Mouse (Mus musculus) embryonic stem cell, embryonic (primary cell): ENCODE results near the gene Slx4ip.

Experiments
- CTCF ChIA-PET, 4 experiments: fragments of 300-600 bp in 2 of 4; fragments of 350-600 bp in 2 of 4; sonication (Branson Sonifier 250); formaldehyde crosslinking; loops; one replicate each; lab custom pipeline; 2022; ENCODE audit warnings: inconsistent platforms in 2 of 4; lab: Charles Lee
- POLR2A ChIA-PET, 4 experiments: fragments of 300-600 bp in 2 of 4; fragments of 350-600 bp in 2 of 4; sonication (Branson Sonifier 250); formaldehyde crosslinking; loops; one replicate each; lab custom pipeline; 2022; ENCODE audit warnings: antibody characterized with exemption in 4 of 4, inconsistent platforms in 1 of 4; lab: Charles Lee

Gene Slx4ip

DNA sequence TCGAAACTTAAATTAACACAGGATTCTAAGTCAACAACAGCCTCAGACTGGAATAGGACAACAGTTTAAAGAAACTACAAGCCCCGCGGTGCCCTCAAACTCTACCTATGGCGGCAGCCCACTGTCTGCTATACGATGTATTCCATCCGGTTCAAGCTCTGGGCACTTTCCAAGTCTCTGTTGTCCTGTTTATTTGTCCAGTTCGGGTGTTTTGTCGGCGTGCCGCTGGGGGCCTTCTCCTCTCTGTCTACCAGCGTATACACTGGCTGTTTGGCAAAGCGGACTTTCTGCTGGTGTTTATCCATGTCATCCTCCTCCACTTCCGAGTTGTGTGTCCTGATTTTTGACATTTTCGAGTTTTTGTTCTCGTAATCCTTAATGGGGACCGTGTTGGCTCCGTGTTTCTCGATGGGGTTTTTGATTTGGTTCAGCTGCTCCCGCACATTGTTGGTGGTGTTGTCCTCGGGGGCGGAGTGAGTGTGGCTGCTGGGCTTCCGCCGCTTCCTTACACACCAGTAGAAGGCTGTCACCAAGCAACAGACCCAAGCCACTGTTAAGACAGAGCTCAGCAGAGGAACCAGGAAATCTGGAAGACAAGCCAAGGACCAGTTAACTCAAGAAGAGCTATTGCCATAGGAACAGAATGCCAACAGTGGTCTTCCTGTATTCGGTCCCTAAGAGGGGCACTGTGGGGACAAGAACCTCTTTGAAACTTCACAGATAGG is 192.0 kb downstream of the Slx4ip start:
- POLR2A ChIA-PET, result interaction anchor here (0.6 to 1.7 kb wide), 10 partner anchors 9 to 235 kb away, joined by 3 to 6 read pairs (median 4); partner anchors contain the start of genes AL731706.1 (in 3 of the 4), Mkks (in 3 of the 4) and Slx4ip (in 3 of the 4)
- CTCF ChIA-PET, result no interaction called here

DNA sequence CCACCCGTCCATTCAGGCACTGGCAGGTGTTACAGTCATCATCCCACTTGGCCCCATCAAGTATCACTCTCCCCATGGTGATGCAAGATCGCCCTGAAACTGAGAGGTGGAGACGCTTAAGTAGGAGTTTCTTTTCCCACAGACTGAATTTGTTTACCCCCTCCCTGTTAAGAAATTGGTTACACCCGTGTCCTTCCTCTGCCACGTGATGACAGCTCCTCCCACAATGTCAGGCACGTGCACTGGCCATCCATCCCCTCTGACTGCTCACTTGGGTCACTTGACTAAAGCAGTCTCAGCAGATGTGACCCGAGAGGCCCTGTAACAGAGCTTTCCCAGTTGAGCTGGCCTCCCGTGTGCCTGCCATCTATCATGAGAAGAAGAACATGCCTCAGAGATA is 194.2 kb downstream of the Slx4ip start:
- CTCF ChIA-PET, result no interaction called here
- POLR2A ChIA-PET, result interaction anchor here in 3 of 4 experiments (1.1 to 1.4 kb wide), 5 partner anchors 9 to 194 kb away, joined by 3 to 4 read pairs (median 3); partner anchors contain the start of genes AL731706.1 (in 1 of the 3), Mkks (in 1 of the 3) and Slx4ip (in 1 of the 3)

DNA sequence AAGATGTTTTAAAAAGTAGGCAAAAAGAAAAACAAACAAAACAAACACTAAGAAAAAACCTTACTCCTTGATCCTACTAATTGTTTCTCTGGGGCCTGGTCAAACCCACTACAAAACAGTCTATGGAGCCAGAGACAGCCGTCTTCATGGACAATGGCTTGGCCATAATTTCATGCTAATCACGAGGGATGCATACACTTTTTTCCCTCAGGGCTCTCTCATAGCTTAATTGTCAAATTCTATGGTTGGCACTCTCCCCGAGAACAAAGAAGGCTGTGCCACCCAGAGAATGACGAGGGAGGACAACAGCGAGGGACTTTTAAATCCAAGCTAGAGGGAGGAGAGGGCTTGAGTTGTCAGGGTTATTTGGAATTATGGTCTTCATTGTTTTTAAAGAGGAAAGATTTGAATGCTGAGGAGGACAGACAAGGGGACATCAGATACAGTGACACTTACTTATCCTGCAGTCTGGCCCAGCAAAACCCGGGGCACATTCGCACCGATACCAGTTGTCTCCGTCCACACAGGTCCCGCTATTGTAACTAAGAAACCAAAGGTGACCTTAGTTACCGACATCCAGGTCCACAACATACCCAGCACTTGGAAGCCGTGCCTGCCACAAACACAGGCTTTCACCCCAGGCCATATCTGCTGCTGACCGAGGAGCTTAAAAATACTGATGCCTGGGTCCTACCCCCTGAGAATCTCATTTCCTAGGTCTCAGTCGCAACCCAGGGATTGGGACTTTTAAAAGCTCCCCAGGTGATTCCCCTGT is 195.8 kb downstream of the Slx4ip start:
- CTCF ChIA-PET, result interaction anchor here in 1 of 4 experiments (0.6 kb wide), 2 partner anchors 165 to 199 kb away, joined by 3 to 4 read pairs; no protein-coding TSS in a partner anchor
- POLR2A ChIA-PET, result interaction anchor here in 3 of 4 experiments (0.6 to 1.4 kb wide), 4 partner anchors 9 to 17 kb away, joined by 3 to 4 read pairs (median 4); no protein-coding TSS in a partner anchor

DNA sequence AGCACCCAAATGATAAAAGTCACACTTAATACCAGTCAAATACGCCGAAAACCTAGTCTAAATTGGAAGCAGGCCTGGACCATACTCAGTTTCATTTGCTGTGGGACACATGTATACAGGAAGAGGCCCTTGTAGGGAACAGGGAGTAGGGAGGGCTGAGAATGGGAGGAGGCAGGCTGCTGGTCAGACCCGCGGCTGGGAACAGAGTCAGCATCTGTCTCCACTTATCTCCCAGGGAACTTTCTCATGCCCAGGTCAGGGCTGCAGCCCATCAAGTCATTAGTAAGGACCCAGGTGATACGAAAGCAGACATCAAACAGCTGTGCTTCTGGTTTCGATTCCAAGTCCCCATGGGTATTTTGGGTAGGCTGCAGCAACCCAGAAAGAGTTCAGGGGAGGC is 196.7 kb downstream of the Slx4ip start:
- CTCF ChIA-PET, result no interaction called here
- POLR2A ChIA-PET, result interaction anchor here in 1 of 4 experiments (0.7 kb wide), 1 partner anchor 12 kb away, joined by 3 read pairs; no protein-coding TSS in a partner anchor

DNA sequence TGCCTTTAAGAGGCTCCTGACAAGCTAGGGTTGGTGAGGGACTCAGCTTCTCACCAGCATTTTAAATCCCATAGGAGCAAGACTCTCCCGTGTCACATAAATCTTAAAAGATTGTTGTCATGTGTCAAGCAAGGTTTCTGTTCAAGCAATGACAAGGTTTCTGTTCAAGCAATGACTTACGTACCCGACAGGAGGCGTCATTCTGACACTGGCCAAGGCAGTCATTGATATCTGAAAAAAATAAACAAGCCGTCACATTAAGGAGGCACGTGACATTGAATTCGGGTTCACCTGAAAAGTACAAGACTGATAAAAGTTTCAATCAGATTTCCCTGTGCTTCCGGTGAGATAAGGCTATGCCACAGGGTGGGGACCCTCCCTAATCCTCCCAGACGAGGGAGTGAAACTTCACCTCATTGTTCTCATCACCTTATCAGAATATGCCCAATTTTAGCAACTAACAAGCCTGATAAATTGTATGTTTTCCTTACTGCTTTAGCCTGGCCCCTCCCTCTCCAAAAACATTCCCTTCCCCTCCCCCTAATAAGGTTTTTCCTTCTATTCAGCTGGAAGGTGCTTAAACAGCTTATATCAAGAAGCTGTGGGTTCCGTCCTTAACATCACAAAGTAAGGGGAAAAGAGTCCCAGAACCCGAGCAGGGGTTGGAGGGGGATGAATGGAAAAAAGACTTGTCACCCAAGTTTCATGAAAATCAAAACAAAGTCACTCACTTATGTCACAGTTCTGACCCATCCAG is 200.9 kb downstream of the Slx4ip start:
- ChIA-PET CTCF (no interaction called here), POLR2A (interaction anchor here in 2 of 4 experiments (0.7 to 2.7 kb wide), 6 partner anchors 11 to 558 kb away, joined by 3 to 11 read pairs (median 3); partner anchors contain the start of genes AL731706.1 (in 2 of the 2), Mkks (in 2 of the 2) and Slx4ip (in 2 of the 2))

DNA sequence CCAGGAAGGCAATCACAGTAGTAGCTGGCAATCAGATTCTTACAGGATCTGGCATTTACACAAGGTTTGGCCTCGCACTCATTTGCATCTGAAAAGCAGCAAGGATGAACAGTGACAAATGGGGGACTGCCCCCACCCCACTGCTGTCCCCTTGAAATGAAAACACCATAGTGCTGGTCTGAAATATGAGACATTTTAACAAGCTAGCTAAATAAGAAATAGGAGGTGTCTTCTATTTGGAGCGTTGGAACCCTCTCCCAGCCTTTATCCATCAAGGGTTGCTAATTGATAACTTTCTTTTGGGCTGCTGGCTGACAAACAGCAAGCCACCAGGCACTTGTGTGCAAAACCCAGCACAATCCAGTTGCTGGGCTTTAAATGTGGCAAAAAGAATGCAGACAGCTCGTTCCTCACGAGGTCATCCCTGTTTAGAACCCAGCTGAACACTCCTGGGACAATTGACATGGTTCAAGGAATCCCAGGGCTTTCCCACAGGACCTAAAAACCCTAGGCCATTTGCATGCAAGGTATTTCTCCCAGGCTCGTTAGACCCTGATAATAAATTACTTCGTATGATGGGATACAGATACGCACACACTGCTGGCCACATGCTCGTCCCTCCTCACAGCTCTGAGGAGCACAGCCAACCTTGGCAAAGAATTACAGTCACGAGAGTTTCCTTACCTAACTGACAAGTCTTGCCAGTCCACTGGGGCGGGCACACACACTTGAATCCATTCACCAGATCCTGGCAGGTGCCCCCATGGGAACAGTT is 201.7 kb downstream of the Slx4ip start:
- CTCF ChIA-PET, result no interaction called here
- POLR2A ChIA-PET, result interaction anchor here in 2 of 4 experiments (0.7 to 2.7 kb wide), 6 partner anchors 10 to 559 kb away, joined by 3 to 11 read pairs (median 3); partner anchors contain the start of genes AL731706.1 (in 2 of the 2), Mkks (in 2 of the 2) and Slx4ip (in 2 of the 2)

DNA sequence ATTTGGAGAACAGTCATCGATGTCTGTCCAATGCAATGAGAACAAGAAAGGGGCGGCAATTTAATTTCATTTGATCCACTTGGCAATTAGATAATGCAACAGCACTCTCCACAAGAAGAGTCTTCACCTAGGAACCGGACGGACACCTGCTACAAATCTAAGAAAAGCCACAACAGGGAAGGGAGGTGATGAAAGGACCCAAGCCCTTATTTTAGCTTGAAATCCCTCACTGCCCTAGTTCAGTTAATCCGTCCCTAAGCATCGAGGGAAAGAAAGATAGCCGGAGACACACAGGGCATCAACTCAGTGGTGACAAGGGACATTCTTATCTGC is 202.2 kb downstream of the Slx4ip start:
- CTCF ChIA-PET, result no interaction called here
- POLR2A ChIA-PET, result interaction anchor here in 1 of 4 experiments (2.7 kb wide), 1 partner anchor 13 kb away, joined by 11 read pairs; no protein-coding TSS in a partner anchor

DNA sequence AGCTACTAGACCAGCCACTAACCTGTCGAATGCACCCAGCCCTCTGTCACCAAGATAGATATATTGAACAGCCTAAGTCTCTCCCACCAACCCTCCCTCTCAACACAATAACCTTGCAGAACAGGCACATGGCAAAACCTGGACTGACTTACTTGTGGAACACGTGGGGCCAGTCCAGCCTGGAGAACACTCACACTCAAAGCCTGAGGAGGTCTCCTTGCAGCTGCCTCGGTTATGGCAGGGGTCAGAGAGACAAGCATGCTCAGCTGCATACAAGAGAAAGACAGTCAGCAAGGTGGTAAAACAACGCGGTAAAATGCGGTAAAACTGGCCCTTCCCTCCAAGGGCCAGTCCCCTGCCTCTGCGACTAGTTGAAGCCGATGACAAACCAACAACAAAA is 203.3 kb downstream of the Slx4ip start:
- POLR2A ChIA-PET, result interaction anchor here in 2 of 4 experiments (0.7 to 1.9 kb wide), 6 partner anchors 9 to 203 kb away, joined by 3 to 6 read pairs (median 3); partner anchors contain the start of genes AL731706.1 (in 1 of the 2), Mkks (in 1 of the 2) and Slx4ip (in 1 of the 2)

DNA sequence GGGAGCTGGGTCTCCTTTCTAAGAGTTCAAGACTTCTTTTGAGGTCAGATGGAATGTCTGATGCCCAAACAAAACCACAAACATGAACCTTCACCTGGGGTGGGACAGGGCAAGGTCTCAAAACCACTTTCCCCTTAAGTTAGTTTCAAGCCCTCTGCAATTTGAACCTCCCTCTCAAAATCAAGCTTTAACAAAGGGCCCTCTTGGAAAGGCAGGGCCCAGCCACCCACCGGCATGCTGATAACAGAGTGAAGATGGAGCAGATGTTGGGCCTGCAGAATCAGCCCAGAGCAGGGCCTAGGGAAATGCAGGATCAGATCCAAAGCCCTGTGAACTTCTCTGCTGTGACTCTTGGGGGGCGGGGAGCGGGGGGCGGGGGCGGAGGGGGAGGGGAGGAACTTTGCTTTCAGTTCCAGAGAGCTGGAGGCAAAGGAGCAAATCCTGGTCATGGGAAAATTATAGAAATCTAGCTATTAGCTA is 206.0 kb downstream of the Slx4ip start:
- POLR2A ChIA-PET, result interaction anchor here in 2 of 4 experiments (0.8 to 2.3 kb wide), 11 partner anchors 8 to 595 kb away, joined by 3 to 11 read pairs (median 4); partner anchors contain the start of genes AL731706.1 (in 2 of the 2), Mkks (in 2 of the 2) and Slx4ip (in 2 of the 2)
- CTCF ChIA-PET, result interaction anchor here in 1 of 4 experiments (1.2 kb wide), 1 partner anchor 635 kb away, joined by 3 read pairs; no protein-coding TSS in a partner anchor

More for the DNA sequence above, 203.3 kb downstream of the Slx4ip start:
- CTCF ChIA-PET, result no interaction called here

DNA sequence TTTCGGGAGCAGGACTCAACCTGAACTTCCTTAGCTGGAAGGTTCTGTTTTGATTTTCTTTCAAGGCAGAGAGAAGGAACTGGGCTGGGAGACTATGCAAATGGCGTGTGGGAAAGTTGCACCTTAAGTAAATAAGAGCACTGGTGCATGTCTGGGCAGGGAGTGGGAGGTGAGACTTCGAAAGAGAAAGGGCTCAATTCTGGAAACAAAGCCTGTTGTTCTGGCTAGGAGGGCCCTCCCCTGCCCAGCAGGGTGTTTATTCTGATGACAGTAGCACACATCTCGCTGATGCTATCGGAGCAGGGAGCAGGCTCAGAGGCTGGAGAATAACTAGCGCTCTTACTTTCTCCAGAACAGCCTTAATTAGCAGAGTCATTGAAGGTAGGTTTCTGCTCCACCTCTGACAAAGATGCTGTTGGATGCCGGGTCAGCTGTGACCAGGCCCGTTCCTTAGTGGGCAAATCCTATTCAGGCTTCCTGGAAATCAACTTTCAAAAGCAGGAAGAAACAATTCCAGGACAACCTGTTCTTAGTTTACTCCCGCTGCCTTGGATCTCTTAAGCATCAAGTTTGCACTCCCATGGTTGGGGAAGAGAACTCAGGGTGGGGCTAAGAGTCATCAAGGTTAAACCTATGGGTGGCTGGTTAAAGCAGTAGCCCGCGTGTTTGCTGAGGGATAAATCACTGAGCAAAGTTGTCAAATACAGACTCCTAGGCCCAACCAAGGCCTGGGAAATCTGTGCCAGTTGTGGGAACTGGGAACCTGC is 207.4 kb downstream of the Slx4ip start:
- POLR2A ChIA-PET, result interaction anchor here in 2 of 4 experiments (0.7 to 2.3 kb wide), 6 partner anchors 11 to 207 kb away, joined by 3 to 10 read pairs (median 4); partner anchors contain the start of genes AL731706.1 (in 1 of the 2), Jag1 (in 1 of the 2), Mkks (in 1 of the 2) and Slx4ip (in 1 of the 2)
- CTCF ChIA-PET, result interaction anchor here in 1 of 4 experiments (0.8 kb wide), 1 partner anchor 16 kb away, joined by 3 read pairs; no protein-coding TSS in a partner anchor

DNA sequence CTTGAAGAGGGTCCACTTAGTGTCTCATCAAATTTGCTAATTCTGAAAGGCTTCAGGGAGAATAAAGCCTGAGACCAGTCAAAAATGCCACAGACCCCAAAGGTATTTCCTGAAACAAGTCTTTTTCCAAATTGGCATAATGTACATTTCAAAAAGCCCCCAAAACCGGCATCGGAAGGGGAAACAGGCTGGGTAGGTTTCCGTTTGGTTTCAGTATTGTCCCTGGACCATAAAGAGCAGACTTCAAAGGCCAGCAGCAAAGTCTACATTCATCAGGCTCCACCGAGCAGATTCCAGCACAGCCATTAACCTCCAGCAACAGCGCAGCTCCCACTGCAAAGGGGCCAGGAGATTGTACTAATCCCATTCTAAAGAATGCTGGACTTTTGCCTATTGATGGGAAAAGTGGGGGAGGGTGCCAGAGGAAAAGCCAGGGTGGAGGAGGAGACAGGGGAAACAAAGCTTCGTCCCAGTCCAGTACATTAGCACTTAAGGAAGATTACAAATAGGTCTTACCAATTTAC is 208.3 kb downstream of the Slx4ip start:
- ChIA-PET POLR2A (interaction anchor here in 2 of 4 experiments (0.7 to 1.6 kb wide), 5 partner anchors 10 to 309 kb away, joined by 3 to 5 read pairs (median 3); partner anchors contain the start of gene Jag1 (in 1 of the 2)), CTCF (no interaction called here)

DNA sequence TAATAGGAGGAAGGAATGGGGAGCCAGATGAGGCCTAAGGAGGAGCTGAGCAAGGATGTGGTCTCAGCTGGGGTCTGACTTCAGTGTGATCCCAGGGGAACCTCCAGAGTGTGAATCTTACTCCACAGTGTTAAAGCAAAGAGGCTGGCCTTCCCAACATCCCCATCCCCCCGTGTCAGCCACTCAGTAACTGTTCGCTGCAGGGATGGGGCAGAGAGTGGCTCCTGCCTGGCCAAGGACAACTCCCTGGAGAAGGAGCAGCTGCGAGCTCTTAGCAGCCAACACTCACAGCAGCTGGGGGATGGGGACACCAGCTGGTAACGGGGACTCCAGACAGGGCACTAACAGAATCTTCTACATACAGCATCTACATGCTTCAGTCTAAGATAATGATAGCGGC is 210.1 kb downstream of the Slx4ip start:
- CTCF ChIA-PET, result no interaction called here
- POLR2A ChIA-PET, result interaction anchor here in 1 of 4 experiments (1.0 kb wide), 1 partner anchor 8 kb away, joined by 3 read pairs; no protein-coding TSS in a partner anchor

DNA sequence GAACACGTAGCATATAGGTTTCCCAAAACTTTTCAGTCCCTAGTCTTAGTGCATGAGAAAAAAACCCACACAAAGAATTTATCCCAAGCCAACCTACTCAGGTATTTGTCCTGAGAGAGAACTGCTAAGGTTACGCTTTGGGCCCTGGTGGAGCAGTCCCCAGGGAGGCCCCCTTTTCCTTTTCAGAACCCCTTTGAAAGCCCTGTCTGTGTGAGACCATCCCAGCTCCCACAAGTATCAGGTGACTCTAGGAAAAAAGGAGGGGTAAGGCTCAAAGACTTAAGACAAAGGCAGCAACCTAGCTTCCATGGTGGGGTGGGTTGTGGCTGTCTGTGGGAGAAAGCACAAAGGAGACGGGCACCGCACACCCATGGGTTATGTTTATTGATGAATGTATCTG is 216.2 kb downstream of the Slx4ip start:
- ChIA-PET POLR2A (interaction anchor here in 2 of 4 experiments (0.9 to 1.5 kb wide), 2 partner anchors 8 kb away, joined by 3 to 4 read pairs; no protein-coding TSS in a partner anchor), CTCF (no interaction called here)

DNA sequence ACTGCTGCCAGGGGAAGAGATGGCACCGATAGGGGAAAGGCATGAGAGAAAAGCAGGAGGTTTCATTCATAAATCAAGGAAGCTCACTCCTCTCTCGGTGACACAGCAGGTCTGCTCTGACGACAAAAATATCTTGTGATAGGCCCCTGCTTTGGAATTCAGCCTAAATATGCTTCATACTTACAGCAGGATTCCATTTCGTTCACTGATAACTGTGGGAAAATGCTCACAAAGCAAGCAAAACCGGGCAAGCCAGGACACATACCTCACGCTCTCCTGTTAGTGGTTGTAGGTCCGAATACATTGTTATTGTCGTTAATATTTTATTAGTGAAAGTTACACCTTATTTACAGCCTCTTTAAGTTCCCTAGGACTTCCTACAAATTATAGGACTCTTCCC is 216.9 kb downstream of the Slx4ip start:
- CTCF ChIA-PET, result no interaction called here
- POLR2A ChIA-PET, result interaction anchor here in 2 of 4 experiments (0.9 to 2.4 kb wide), 3 partner anchors 8 to 10 kb away, joined by 3 to 5 read pairs (median 4); no protein-coding TSS in a partner anchor
